Mouse (Mus musculus) cerebellum, adult 2 months (tissue): ENCODE measurements around the gene Klf13.

Experiments
- CTCF ChIP-seq: fragments of 200-500 bp; IDR thresholded peaks from 2 replicates; pipeline ENCODE4 v1.5.1; 2011; ENCODE audit warnings: low read depth, mild to moderate bottlenecking, control low read depth, low read length, moderate library complexity, borderline replicate concordance; ENCODE audit not compliant: insufficient read depth
- POLR2A ChIP-seq: fragments of 200-500 bp; IDR thresholded peaks from 2 replicates; pipeline ENCODE4 v1.6.1; 2011; ENCODE audit warnings: low read length, control low read depth, borderline replicate concordance; ENCODE audit not compliant: insufficient read depth

GRCm38 (mm10) chr7:63887602-63888123 lies 51.1 kb downstream of the Klf13 start:
- TF ChIP-seq CTCF (no peak), POLR2A (no peak)
